Comparison of ENCODE assay signal across 9 mouse cellular contexts in genomic region chr11:55415036-55415704, GRCm38 (mm10). TPM values are rescaled to one million over a fixed set of nuclear protein-coding genes. Genes with fewer than 3 reads are reported as not detected.
DNase-seq lines count a peak whose midpoint lies in the region; ATAC-seq and TF ChIP-seq lines count a peak whose summit lies in the region.
"Had no signal": no experiment of that assay in that cellular context is flagged by ENCODE, and none has a peak within 500 bp of the region (broad histone marks: within the 10 kb centered on the region; RNA-seq: fewer than 3 reads in every experiment).

No protein-coding gene starts in this region.

- H3K9ac ChIP-seq in heart, embryonic 16.5 days (ENCODE audit: low read length) = peak overlapping the region; percentile 30
- H3K9ac ChIP-seq in liver, postnatal 0 days (replicated peaks) = no peak overlapping the region; the same call in 1 of the 2 replicates

- 29% methylated on average over 9 of the region's 9 CpGs for WGBS in heart, embryonic 16.5 days
- WGBS in liver, postnatal 0 days (ENCODE audit: insufficient replicate concordance) = 34% methylated on average over 9 of the region's 9 CpGs

- no peak for TF ChIP-seq CTCF in layer of hippocampus, adult 2 months (conservative IDR thresholded peaks at IDR 0.05)
- TF ChIP-seq CTCF in liver, postnatal 0 days (IDR thresholded peaks at IDR 0.05; ENCODE audit: low read depth) = no peak

- ATAC-seq in heart, embryonic 16.5 days (replicated peaks; ENCODE audit: extremely low read depth, insufficient read depth, low FRiP score) = no peak
- no peak for ATAC-seq in liver, postnatal 0 days

- peaks cover 58% of the 10 kb centered on the region for H3K4me1 ChIP-seq in heart, embryonic 16.5 days (ENCODE audit: control insufficient read depth, insufficient read depth, low read length)
- H3K4me1 ChIP-seq in liver, postnatal 0 days (ENCODE audit: insufficient read depth) = 0 out of 2 replicates have a peak, but pooled peaks cover 4% of the 10 kb centered on the region

- H3K9me3 ChIP-seq in heart, embryonic 16.5 days (replicated peaks; ENCODE audit: control insufficient read depth, low read length) = no peaks in the 10 kb centered on the region
- no peaks in the 10 kb centered on the region for H3K9me3 ChIP-seq in liver, postnatal 0 days (ENCODE audit: low read length)

- no peak for DNase-seq in layer of hippocampus, adult 2 months (ENCODE audit: low spot score in 2 of 2)
- DNase-seq in layer of hippocampus, adult 8-10 months (ENCODE audit: low spot score in 2 of 2) = no peak
- DNase-seq in adrenal gland, adult 2 months = peak; percentile 85
- no peak for DNase-seq in liver, postnatal 0 days
- no peak for DNase-seq in spleen, postnatal 14 days (ENCODE audit: low spot score in 2 of 2)
- DNase-seq in gastrocnemius, postnatal 25 days = no peak
- no peak for DNase-seq in left cerebral cortex, adult 9 months (ENCODE audit: low spot score in 2 of 2)

- peak overlapping the region; percentile 81 for H3K4me2 ChIP-seq in heart, embryonic 16.5 days (ENCODE audit: low read depth, low read length)
- 0 out of 2 replicates have a peak overlapping the region, but pooled peaks have one; percentile 19 for H3K4me2 ChIP-seq in liver, postnatal 0 days (ENCODE audit: low read depth, low read length)

- no peak for TF ChIP-seq EP300 in liver, postnatal 0 days (IDR thresholded peaks at IDR 0.05; ENCODE audit: low read depth)

- peak overlapping the region; percentile 53; the same call in 1 of the 2 replicates for H3K27ac ChIP-seq in layer of hippocampus, adult 2 months
- H3K27ac ChIP-seq in heart, embryonic 16.5 days (ENCODE audit: low read length) = peak overlapping the region; percentile 79
- H3K27ac ChIP-seq in liver, postnatal 0 days (ENCODE audit: low read depth) = 0 out of 2 replicates have a peak overlapping the region, but pooled peaks have one; percentile 22

- 0 out of 2 replicates have a peak, but pooled peaks cover 4% of the 10 kb centered on the region for H3K36me3 ChIP-seq in heart, embryonic 16.5 days (ENCODE audit: control insufficient read depth, insufficient read depth)
- no peaks in the 10 kb centered on the region for H3K36me3 ChIP-seq in liver, postnatal 0 days (replicated peaks; ENCODE audit: insufficient read depth, low read length)

- peak overlapping the region; percentile 2; the same call in 1 of the 2 replicates for H3K4me3 ChIP-seq in layer of hippocampus, adult 2 months
- H3K4me3 ChIP-seq in heart, embryonic 16.5 days (ENCODE audit: low read length) = peak overlapping the region; percentile 30
- H3K4me3 ChIP-seq in liver, postnatal 0 days (ENCODE audit: low read depth, low read length) = no peak overlapping the region

- no peaks in the 10 kb centered on the region for H3K27me3 ChIP-seq in heart, embryonic 16.5 days (ENCODE audit: control insufficient read depth, insufficient read depth, low read length)
- H3K27me3 ChIP-seq in liver, postnatal 0 days (ENCODE audit: insufficient read depth, low read length) = no peaks in the 10 kb centered on the region

RNA-seq across cellular contexts. Expression of gene Sparc, which starts 7.8 kb away (rescaled TPM):
- 100 to 1,000 TPM; 274 to 288 TPM for total RNA-seq in layer of hippocampus, adult 2 months (2021)
- total RNA-seq in layer of hippocampus, adult 8-10 months (2022) = 100 to 1,000 TPM; 259 to 443 (median 324) TPM
- total RNA-seq in adrenal gland, adult 2 months (2021) = 1,000 to 10,000 TPM; 1,553 to 3,019 TPM
- polyA plus RNA-seq in adrenal gland, adult 2 months (2012; rRNA removed) = 4,707 and 5,966 TPM in 2 replicates
- 1,876 and 1,966 TPM in 2 replicates for polyA plus RNA-seq in heart, embryonic 16.5 days (2015; fragmentation: Nextera tagmentation; extraction: Ambion mirVana)
- 258 and 272 TPM in 2 replicates for polyA plus RNA-seq in liver, postnatal 0 days (2015; fragmentation: Nextera tagmentation; extraction: Ambion mirVana)
- 1,000 to 10,000 TPM in 1 of 2 experiments, 100 to 1,000 TPM in 1; 811 to 1,001 TPM for total RNA-seq in gastrocnemius, postnatal 25 days (2021)
- total RNA-seq: MEL had no signal

RNA-seq across cellular contexts. Expression of gene Atox1, which starts 45.9 kb away (rescaled TPM):
- total RNA-seq in layer of hippocampus, adult 2 months (2021) = 10 to 100 TPM; 88.4 to 92.4 TPM
- 100 to 1,000 TPM in 2 of 4 experiments, 10 to 100 TPM in 2; 82.1 to 124 (median 98.0) TPM for total RNA-seq in layer of hippocampus, adult 8-10 months (2022)
- total RNA-seq in adrenal gland, adult 2 months (2021) = 100 to 1,000 TPM; 226 to 307 TPM
- 679 and 685 TPM in 2 replicates for polyA plus RNA-seq in adrenal gland, adult 2 months (2012; rRNA removed)
- 213 and 263 TPM in 2 replicates for polyA plus RNA-seq in heart, embryonic 16.5 days (2015; fragmentation: Nextera tagmentation; extraction: Ambion mirVana)
- 261 and 271 TPM in 2 replicates for polyA plus RNA-seq in liver, postnatal 0 days (2015; fragmentation: Nextera tagmentation; extraction: Ambion mirVana)
- 10 to 100 TPM; 51.8 to 60.6 TPM for total RNA-seq in gastrocnemius, postnatal 25 days (2021)

RNA-seq across cellular contexts. Expression of gene G3bp1, which starts 54.3 kb away (rescaled TPM):
- total RNA-seq in layer of hippocampus, adult 2 months (2021) = 10 to 100 TPM; 36.4 TPM
- total RNA-seq in layer of hippocampus, adult 8-10 months (2022) = 10 to 100 TPM; 36.2 to 37.6 (median 37.0) TPM
- total RNA-seq in adrenal gland, adult 2 months (2021) = 10 to 100 TPM; 50.7 to 54.6 TPM
- polyA plus RNA-seq in adrenal gland, adult 2 months (2012; rRNA removed) = 22.7 and 33.7 TPM in 2 replicates
- polyA plus RNA-seq in heart, embryonic 16.5 days (2015; fragmentation: Nextera tagmentation; extraction: Ambion mirVana) = 104 and 106 TPM in 2 replicates
- polyA plus RNA-seq in liver, postnatal 0 days (2015; fragmentation: Nextera tagmentation; extraction: Ambion mirVana) = 34.2 and 36.8 TPM in 2 replicates
- 10 to 100 TPM; 50.0 to 50.4 TPM for total RNA-seq in gastrocnemius, postnatal 25 days (2021)

Comparison
In these comparisons a context has a peak if more than half of its experiments do, and no peak if none do; other contexts are left out.
1. H3K27ac ChIP-seq: peak in every context shown above with its lines; median percentile 79 in heart, embryonic 16.5 days; 53 in layer of hippocampus, adult 2 months; 22 in liver, postnatal 0 days.